9 mouse cellular contexts compared by ENCODE assay signal in genomic region chr6:149100174-149101075, GRCm38 (mm10). TPM values are rescaled to one million over a fixed set of nuclear protein-coding genes. Genes with fewer than 3 reads are reported as not detected.
DNase-seq lines count a peak whose midpoint lies in the region; ATAC-seq and TF ChIP-seq lines count a peak whose summit lies in the region.
"Had no signal": no experiment of that assay in that cellular context is flagged by ENCODE, and none has a peak within 500 bp of the region (broad histone marks: within the 10 kb centered on the region; RNA-seq: fewer than 3 reads in every experiment).

No protein-coding gene starts in this region.

- 1% methylated on average over 52 of the region's 52 CpGs for whole genome bisulfite sequencing in heart, embryonic 12.5 days
- WGBS in kidney, embryonic 16.5 days, result 1% methylated on average over 52 of the region's 52 CpGs
- 2% methylated on average over 52 of the region's 52 CpGs for WGBS in limb, embryonic 15.5 days
- under 1% methylated on average over 52 of the region's 52 CpGs for WGBS in midbrain, embryonic 15.5 days

- no peaks in the 10 kb centered on the region for H3K36me3 ChIP-seq in heart, embryonic 12.5 days
- no peaks in the 10 kb centered on the region for H3K36me3 ChIP-seq in kidney, embryonic 16.5 days (ENCODE audit: insufficient read depth, low read length)
- no peaks in the 10 kb centered on the region for H3K36me3 ChIP-seq in limb, embryonic 15.5 days
- no peaks in the 10 kb centered on the region for H3K36me3 ChIP-seq in midbrain, embryonic 15.5 days (replicated peaks)

- no peaks in the 10 kb centered on the region for H3K9me3 ChIP-seq in heart, embryonic 12.5 days (replicated peaks)
- no peaks in the 10 kb centered on the region for H3K9me3 ChIP-seq in kidney, embryonic 16.5 days (ENCODE audit: low read length)
- H3K9me3 ChIP-seq in limb, embryonic 15.5 days, result no peaks in the 10 kb centered on the region
- no peaks in the 10 kb centered on the region for H3K9me3 ChIP-seq in midbrain, embryonic 15.5 days

- peak overlapping the region; percentile 93 for H3K9ac ChIP-seq in heart, embryonic 12.5 days
- peak overlapping the region; percentile 88 for H3K9ac ChIP-seq in kidney, embryonic 16.5 days (replicated peaks; ENCODE audit: low read length)
- H3K9ac ChIP-seq in limb, embryonic 15.5 days, result peak overlapping the region; percentile 66
- H3K9ac ChIP-seq in midbrain, embryonic 15.5 days, result peak overlapping the region; percentile 89

- peak overlapping the region; percentile 78 for H3K4me3 ChIP-seq in bone marrow macrophage, adult 2 months (ENCODE audit: insufficient read depth, low read length)
- peak overlapping the region; percentile 90 for H3K4me3 ChIP-seq in heart, embryonic 12.5 days
- H3K4me3 ChIP-seq in kidney, embryonic 16.5 days (ENCODE audit: low read length), result peak overlapping the region; percentile 73
- H3K4me3 ChIP-seq in limb, embryonic 15.5 days, result peak overlapping the region; percentile 88
- H3K4me3 ChIP-seq in midbrain, embryonic 15.5 days, result peak overlapping the region; percentile 72

- H3K4me1 ChIP-seq in bone marrow macrophage, adult 2 months (ENCODE audit: control insufficient read depth, insufficient read depth, low read length), result peaks cover 3% of the 10 kb centered on the region
- peaks cover 1% of the 10 kb centered on the region for H3K4me1 ChIP-seq in heart, embryonic 12.5 days (replicated peaks)
- peaks cover 6% of the 10 kb centered on the region; the same call in 1 of the 2 replicates for H3K4me1 ChIP-seq in kidney, embryonic 16.5 days (ENCODE audit: insufficient read depth, low read length)
- H3K4me1 ChIP-seq in limb, embryonic 15.5 days, result 0 out of 2 replicates have a peak, but pooled peaks cover 3% of the 10 kb centered on the region
- H3K4me1 ChIP-seq in midbrain, embryonic 15.5 days, result peaks cover 14% of the 10 kb centered on the region

- no peak for TF ChIP-seq CTCF in bone marrow macrophage, adult 2 months (IDR thresholded peaks at IDR 0.05; ENCODE audit: low read depth, low read length)

- H3K4me2 ChIP-seq in heart, embryonic 12.5 days, result peak overlapping the region; percentile 77
- peak overlapping the region; percentile 81 for H3K4me2 ChIP-seq in kidney, embryonic 16.5 days (replicated peaks; ENCODE audit: low read depth, low read length)
- peak overlapping the region; percentile 84 for H3K4me2 ChIP-seq in limb, embryonic 15.5 days
- peak overlapping the region; percentile 63 for H3K4me2 ChIP-seq in midbrain, embryonic 15.5 days

- no peaks in the 10 kb centered on the region for H3K27me3 ChIP-seq in heart, embryonic 12.5 days (replicated peaks)
- no peaks in the 10 kb centered on the region for H3K27me3 ChIP-seq in kidney, embryonic 16.5 days (ENCODE audit: insufficient read depth, low read length)
- no peaks in the 10 kb centered on the region for H3K27me3 ChIP-seq in limb, embryonic 15.5 days
- no peaks in the 10 kb centered on the region for H3K27me3 ChIP-seq in midbrain, embryonic 15.5 days (replicated peaks)

- no peak for TF ChIP-seq POLR2A in bone marrow macrophage, adult 2 months (IDR thresholded peaks at IDR 0.05; ENCODE audit: borderline replicate concordance, low read depth, low read length)

- 0 out of 2 replicates have a peak, but pooled peaks have one; percentile 41 for ATAC-seq in erythroid progenitor cell, adult 5-6 weeks (replicated peaks; ENCODE audit: low FRiP score, poor library complexity, severe bottlenecking)
- peak; percentile 60 for ATAC-seq in heart, embryonic 12.5 days (ENCODE audit: insufficient number of reproducible peaks, low FRiP score)
- peak; percentile 66 for ATAC-seq in kidney, embryonic 16.5 days (ENCODE audit: low FRiP score, low TSS enrichment)
- 0 out of 2 replicates have a peak, but pooled peaks have one; percentile 31 for ATAC-seq in limb, embryonic 15.5 days (ENCODE audit: insufficient number of reproducible peaks, low FRiP score, low TSS enrichment, low read depth)
- peak; percentile 67 for ATAC-seq in midbrain, embryonic 15.5 days (replicated peaks)

- H3K27ac ChIP-seq in bone marrow macrophage, adult 2 months (ENCODE audit: insufficient read depth, low read depth, low read length), result no peak overlapping the region
- peak overlapping the region; percentile 97 for H3K27ac ChIP-seq in heart, embryonic 12.5 days (ENCODE audit: poor library complexity, severe bottlenecking)
- peak overlapping the region; percentile 96 for H3K27ac ChIP-seq in kidney, embryonic 16.5 days (ENCODE audit: low read length)
- peak overlapping the region; percentile 89 for H3K27ac ChIP-seq in limb, embryonic 15.5 days
- H3K27ac ChIP-seq in midbrain, embryonic 15.5 days, result peak overlapping the region; percentile 98

- peak; percentile 74 for DNase-seq in 416B (ENCODE audit: low read depth)
- DNase-seq in spleen, postnatal 36 days (ENCODE audit: low spot score in 2 of 2), result peak; percentile 27 to 55

RNA-seq across cellular contexts. Expression of gene Dennd5b, which starts 1.1 kb away (rescaled TPM):
- polyA plus RNA-seq in bone marrow macrophage, adult 2 months (2012; ENCODE audit: insufficient read depth, insufficient read length, missing spikeins), result 0.19 and 0.87 TPM in 2 replicates
- total RNA-seq in erythroid progenitor cell, adult 5-6 weeks (2015; ENCODE audit: low replicate concordance), result 2.5 and 3.6 TPM in 2 replicates
- total RNA-seq in erythroid progenitor cell, adult 5-6 weeks (2017; ENCODE audit: low replicate concordance), result 0.91 and 6.2 TPM in 2 replicates
- polyA plus RNA-seq in heart, embryonic 12.5 days (2016; fragmentation: Nextera tagmentation; extraction: Ambion mirVana), result 10.3 and 10.9 TPM in 2 replicates
- polyA plus RNA-seq in kidney, embryonic 16.5 days (2015; fragmentation: Nextera tagmentation; extraction: Ambion mirVana), result 5.9 and 9.1 TPM in 2 replicates
- 3.4 TPM in 2 replicates for polyA plus RNA-seq in limb, embryonic 15.5 days (2015; fragmentation: Nextera tagmentation; extraction: Ambion mirVana)
- 13.8 and 16.3 TPM in 2 replicates for polyA plus RNA-seq in midbrain, embryonic 15.5 days (2015; fragmentation: Nextera tagmentation; extraction: Ambion mirVana)

RNA-seq across cellular contexts. Expression of gene Gm10203, which starts 29.5 kb away (rescaled TPM):
- polyA plus RNA-seq in bone marrow macrophage, adult 2 months (2012; ENCODE audit: insufficient read depth, insufficient read length, missing spikeins), result not detected in 2 replicates
- total RNA-seq in erythroid progenitor cell, adult 5-6 weeks (2015; ENCODE audit: low replicate concordance), result not detected in 2 replicates
- total RNA-seq in erythroid progenitor cell, adult 5-6 weeks (2017; ENCODE audit: low replicate concordance), result not detected in 2 replicates
- polyA plus RNA-seq in heart, embryonic 12.5 days (2016; fragmentation: Nextera tagmentation; extraction: Ambion mirVana), result not detected in 2 replicates
- not detected in 2 replicates for polyA plus RNA-seq in kidney, embryonic 16.5 days (2015; fragmentation: Nextera tagmentation; extraction: Ambion mirVana)
- polyA plus RNA-seq in limb, embryonic 15.5 days (2015; fragmentation: Nextera tagmentation; extraction: Ambion mirVana), result not detected in 2 replicates
- polyA plus RNA-seq in midbrain, embryonic 15.5 days (2015; fragmentation: Nextera tagmentation; extraction: Ambion mirVana), result not detected in 2 replicates
- total RNA-seq: MEL had no signal

RNA-seq across cellular contexts. Expression of gene Etfbkmt, which starts 39.2 kb away (rescaled TPM):
- 5.8 and 9.0 TPM in 2 replicates for polyA plus RNA-seq in bone marrow macrophage, adult 2 months (2012; ENCODE audit: insufficient read depth, insufficient read length, missing spikeins)
- total RNA-seq in erythroid progenitor cell, adult 5-6 weeks (2015; ENCODE audit: low replicate concordance), result 4.6 and 9.4 TPM in 2 replicates
- total RNA-seq in erythroid progenitor cell, adult 5-6 weeks (2017; ENCODE audit: low replicate concordance), result 4.5 and 6.0 TPM in 2 replicates
- polyA plus RNA-seq in heart, embryonic 12.5 days (2016; fragmentation: Nextera tagmentation; extraction: Ambion mirVana), result 15.6 and 17.4 TPM in 2 replicates
- 21.5 and 21.6 TPM in 2 replicates for polyA plus RNA-seq in kidney, embryonic 16.5 days (2015; fragmentation: Nextera tagmentation; extraction: Ambion mirVana)
- 12.7 and 14.2 TPM in 2 replicates for polyA plus RNA-seq in limb, embryonic 15.5 days (2015; fragmentation: Nextera tagmentation; extraction: Ambion mirVana)
- polyA plus RNA-seq in midbrain, embryonic 15.5 days (2015; fragmentation: Nextera tagmentation; extraction: Ambion mirVana), result 6.8 and 9.8 TPM in 2 replicates
